Mouse (Mus musculus) stomach, postnatal 0 days (tissue): ENCODE results near the gene Cyp26a1.

Source experiments
- CTCF ChIP-seq: IDR thresholded peaks from 2 replicates; pipeline ENCODE4 v1.5.1; 2016; ENCODE audit warnings: antibody characterized with exemption, low read depth, mild to moderate bottlenecking, moderate library complexity
- EP300 ChIP-seq: optimal IDR thresholded peaks from 2 replicates; pipeline ENCODE3; 2016; ENCODE audit warnings: antibody characterized with exemption

DNA sequence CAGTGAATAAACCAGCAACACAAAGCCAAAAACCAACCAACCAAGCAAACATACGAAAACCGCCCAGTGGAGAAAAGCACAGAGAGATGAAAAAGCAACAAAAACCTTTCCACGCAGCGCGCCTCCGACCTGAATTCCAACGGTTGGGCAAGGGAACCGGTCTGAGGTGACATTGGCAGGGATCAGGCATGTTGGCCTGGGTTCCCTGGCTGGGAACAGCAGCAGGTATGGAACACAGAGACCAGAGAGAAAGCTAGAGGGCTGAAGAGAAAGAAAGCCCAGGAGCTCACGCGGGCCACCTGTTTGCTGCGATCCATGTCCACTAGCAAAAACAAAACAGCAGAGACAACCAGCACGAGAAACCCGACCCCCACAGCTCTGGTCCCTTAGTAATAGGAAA lies 2.5 kb upstream of the Cyp26a1 start:
- TF ChIP-seq EP300 (no peak), CTCF (no peak)
